Mouse (Mus musculus) right cerebral cortex, adult 18-20 months (tissue): ENCODE measurements around the gene Fam227a.
A peak's percentile ranks its signal among the peaks of the same experiment; 100 is the strongest.
"Not testable (repeated sequence)": the region's sequence is repeated elsewhere in the genome, so short reads cannot be mapped to it uniquely, and the experiment has no call there.

Experiments
- DNase-seq: peaks from one replicate; pipeline ENCODE4 v3.0.0; 2022; ENCODE audit warnings: mixed read lengths

Gene Fam227a

DNA sequence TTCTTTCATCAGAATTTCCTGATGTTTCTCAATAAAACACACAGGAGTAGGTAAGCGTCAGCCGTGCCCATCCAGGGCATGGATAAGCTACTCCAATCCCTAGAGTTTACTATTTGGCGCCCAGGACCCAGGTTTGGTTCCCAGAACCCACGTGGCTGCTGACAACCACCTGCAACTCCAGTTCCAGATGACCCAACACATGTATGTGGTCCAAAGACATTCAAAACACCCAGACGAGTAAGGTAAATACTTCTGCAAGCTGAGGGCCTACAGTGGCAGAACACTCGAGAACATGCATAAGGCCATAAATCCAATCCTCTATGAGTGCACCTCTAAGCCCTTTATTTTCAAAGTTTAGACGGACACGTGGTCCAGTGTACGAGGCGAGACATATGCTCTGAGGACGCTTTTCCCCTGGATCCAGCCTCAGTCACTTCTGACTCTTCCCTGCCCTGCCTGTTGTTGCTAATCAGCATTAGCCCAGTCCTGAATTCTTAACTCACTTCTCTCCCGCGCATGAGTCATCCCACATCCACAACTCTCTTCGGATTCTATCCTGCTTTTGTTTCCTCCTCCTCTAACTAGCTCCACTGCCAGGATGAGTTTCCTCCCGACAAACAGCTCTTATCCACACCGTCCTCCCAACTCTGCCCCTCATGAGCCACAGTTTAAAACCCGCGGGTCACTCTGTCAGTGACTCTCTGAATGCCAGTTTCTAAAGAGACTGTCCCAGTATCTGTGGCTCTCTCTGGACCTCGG lies 25.1 kb upstream of the Fam227a start:
- peak; percentile 66 for DNase-seq

- no peak for DNase-seq
Measured at GRCm38 (mm10) chr15:79683146-79683545, 24.4 kb upstream of the Fam227a start.

- no peak for DNase-seq
Measured at GRCm38 (mm10) chr15:79681973-79682372, 23.2 kb upstream of the Fam227a start.

GRCm38 (mm10) chr15:79677936-79678335 lies 19.2 kb upstream of the Fam227a start:
- DNase-seq = no peak

DNA sequence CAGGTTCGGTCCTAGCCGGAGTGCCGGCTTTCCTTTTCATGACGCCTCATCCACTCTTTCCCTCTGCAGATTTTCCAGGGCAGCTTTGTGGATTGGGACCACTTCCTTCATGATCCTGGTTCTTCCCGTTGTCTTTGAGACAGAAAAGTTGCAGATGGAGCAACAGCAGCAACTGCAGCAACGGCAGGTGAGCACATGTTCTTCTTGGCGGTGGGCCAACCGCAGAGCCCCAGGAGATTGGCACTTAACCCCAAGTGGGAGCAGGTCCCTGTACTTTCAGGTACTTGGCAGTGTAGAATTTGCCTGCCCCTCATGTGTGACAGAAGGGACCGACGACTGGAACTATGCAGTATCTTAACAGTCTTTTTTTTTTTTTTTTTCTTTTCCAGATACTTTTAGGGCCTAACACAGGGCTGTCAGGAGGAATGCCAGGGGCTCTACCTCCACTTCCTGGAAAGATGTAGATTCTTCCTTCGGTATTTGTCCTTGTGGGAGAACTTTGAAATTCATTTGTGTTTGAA lies 13.1 kb upstream of the Fam227a start:
- DNase-seq = not testable (repeated sequence)

GRCm38 (mm10) chr15:79670972-79671299 lies 12.2 kb upstream of the Fam227a start:
- no peak for DNase-seq

- peak; percentile 94 for DNase-seq
Measured at GRCm38 (mm10) chr15:79670249-79670971, 11.7 kb upstream of the Fam227a start, which contains the start of gene Tomm22. TSS of gene Tomm22 (plus strand) at chr15:79670861.

DNA sequence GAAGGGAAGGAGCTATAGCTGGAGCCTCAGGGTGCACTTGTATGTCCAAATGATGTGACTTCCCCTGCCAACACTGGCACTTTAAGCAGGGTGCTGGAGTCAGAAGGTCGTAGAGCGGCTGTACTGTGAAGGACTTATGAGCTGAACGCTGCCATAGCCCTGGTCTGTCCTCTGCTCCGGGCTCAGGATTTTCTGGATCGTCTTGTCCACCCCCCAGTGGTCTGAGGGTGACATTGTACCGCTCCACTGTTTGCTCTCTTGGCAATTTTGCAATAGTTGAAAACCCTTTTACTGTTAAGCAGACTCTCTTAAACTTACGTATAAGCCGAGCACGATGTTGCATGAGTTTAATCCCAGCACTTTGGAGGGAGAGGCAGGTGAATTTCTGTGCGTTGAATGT lies 10.4 kb upstream of the Fam227a start:
- DNase-seq = no peak

- peak; percentile 77 for DNase-seq
Measured at GRCm38 (mm10) chr15:79664666-79665065, 5.9 kb upstream of the Fam227a start.

GRCm38 (mm10) chr15:79661852-79662251 lies 3.1 kb upstream of the Fam227a start:
- no peak for DNase-seq

GRCm38 (mm10) chr15:79657837-79658530 lies 772 bp downstream of the Fam227a start:
- peak; percentile 88 for DNase-seq

DNA sequence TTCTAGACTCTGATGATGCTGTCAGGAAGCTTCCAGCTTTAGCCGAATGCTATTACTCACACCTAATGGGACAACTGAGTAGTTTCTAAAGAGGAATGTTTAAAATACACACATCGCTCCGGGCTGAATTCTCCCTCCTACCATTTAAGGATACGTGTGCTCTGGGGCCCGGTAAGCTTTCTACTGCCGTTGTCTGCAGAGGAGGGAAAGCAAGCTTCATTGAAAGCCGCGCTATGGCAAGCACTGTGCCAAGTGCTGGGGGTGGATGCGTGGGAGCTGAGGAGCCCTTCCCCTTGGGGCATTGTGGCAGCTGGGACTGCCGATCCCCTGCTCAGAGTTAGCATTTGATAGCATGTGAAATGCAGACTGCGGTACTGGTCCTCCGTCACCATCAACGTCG lies 2.3 kb downstream of the Fam227a start:
- peak; percentile 81 for DNase-seq

GRCm38 (mm10) chr15:79651481-79651880 lies 7.3 kb downstream of the Fam227a start:
- no peak for DNase-seq

GRCm38 (mm10) chr15:79650569-79650968 lies 8.2 kb downstream of the Fam227a start:
- DNase-seq = no peak

- peak; percentile 47 for DNase-seq
Measured at GRCm38 (mm10) chr15:79648130-79648529, 10.6 kb downstream of the Fam227a start.

DNA sequence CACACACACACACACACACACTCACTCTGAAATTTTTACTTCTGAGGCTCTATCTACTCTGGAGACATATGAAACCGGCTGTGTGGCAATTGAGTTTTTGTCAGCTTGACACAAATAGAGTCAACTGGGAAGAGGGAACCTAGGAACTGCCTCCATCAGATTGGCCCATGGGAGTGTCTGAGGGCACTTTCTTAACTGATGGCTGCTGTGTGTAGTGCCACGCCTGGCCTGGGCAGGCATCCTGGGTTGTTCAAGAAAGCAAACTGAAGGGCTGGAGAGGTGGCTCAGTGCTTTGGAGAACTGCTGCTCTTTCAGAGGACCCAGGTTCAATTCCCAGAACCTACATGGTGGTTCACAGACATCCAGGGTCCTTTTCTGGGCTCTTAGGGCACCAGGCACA lies 13.3 kb downstream of the Fam227a start:
- DNase-seq = no peak

- DNase-seq = peak; percentile 60
Measured at GRCm38 (mm10) chr15:79641135-79641817, 17.5 kb downstream of the Fam227a start.

DNA sequence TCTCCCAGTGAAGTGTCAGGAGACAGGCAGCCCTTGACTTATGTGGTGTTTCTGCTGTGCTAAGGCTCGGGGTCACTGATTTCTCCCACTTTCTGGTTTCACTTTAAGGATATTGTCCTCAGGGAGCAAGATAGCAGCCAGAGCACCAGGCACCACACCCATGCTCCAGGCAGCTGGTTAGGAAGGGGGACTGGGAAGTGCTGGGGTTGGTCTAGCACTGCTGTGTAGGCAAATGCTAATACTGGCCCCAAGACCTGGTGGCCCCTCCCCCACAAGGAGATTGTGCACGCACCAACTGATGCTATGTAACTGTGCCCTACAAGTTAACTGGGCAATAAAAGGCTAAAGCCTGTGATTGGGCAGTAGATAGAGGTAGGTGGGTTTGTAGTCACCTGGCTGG lies 28.3 kb downstream of the Fam227a start:
- no peak for DNase-seq

DNA sequence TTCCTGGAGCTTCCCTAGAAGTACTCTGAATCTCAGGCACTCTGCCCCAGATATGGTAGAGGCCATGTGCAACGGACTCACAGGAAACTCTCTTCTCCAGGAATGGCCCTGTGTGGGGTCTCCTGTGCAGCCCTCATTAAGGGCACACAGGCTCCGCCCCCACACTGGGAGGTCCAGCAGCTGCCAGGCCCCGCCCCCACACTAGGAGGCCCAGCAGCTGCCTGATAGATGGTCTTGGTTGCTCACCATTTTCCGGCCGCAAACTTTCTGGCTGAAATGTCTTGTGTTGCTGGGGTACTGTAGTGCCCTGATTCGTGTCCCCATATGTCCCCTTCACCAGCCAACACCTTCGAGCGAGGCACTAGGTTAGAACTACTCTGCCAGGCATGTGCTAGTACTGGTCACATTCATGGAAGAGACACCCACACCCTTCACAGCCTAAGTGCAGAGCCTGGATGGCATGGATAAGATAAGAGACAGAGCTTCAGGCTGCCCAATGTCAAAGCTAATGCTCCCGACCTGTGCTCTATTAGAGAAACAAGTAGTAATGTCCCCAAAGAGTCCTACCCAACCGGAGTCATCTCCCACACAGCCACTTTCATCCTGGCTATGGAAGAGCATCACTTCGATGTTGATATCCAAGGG lies 38.9 kb downstream of the Fam227a start:
- DNase-seq = no peak

DNA sequence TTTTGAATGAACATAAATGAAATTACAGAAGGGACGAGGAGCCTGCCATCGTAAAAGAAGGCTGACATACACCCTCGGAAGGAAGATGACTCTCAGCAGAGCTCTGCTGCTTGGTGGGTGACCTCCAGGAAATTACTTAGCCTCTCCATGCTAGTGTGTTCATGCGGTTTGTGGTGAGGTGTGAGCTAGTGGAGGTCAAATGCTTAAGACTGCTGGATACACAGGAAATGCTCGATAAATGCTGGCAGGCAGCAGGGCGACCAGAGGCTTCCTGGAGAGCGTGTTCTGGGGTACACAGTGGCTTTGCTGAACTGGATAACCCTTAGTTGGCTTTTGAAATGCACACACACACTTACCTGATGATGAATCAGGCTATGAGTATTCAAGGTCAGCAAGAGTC lies 40.3 kb downstream of the Fam227a start:
- DNase-seq = no peak

DNA sequence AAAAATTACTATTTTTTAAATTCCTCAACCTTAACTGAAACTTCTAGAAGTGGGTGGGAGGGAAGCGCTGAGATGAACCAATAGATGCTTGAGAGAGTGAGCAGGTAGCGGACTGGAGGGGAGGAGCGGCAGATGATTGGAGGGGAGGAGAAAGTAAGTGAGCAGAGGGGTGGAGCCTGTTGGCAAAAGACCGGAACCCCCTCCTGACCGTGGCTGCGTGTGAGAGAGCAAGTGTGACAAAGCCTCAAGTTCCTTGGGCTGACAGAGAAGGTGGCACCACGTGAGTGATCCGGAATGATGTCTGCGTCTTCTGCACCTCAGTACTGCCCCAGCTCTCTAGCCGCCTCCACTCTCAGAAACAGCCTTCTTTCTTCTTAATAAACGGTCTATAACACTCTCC lies 41.6 kb downstream of the Fam227a start:
- DNase-seq = no peak

- DNase-seq = no peak
Measured at GRCm38 (mm10) chr15:79616729-79617128, 42.0 kb downstream of the Fam227a start.
